Mouse (Mus musculus): ENCODE measurements around the gene B230219D22Rik. TPM values are rescaled to one million over a fixed set of nuclear protein-coding genes. Genes with fewer than 3 reads are reported as not detected.

Gene B230219D22Rik
- polyA plus RNA-seq, 1 experiment from 2014 or later, result 77.6 TPM

DNA sequence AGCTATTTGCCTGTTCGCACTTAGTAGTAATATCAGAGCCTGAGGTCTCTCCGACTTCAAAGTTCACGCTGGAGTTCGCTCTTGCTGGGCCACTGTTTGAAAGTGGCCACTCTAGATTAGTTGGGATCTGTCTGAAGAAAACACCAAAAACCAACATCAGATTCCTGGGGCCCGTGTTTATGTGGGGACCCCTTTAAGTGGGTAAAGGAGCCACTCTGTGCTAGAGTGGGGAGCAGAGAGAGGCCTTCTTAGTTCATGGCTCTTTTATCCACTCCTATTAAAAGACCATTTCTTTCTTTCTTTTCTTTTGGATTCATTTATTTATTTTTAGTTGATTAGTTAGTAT, 22.2 kb downstream of the B230219D22Rik start:
- no peaks in the 10 kb centered on the region for H3K27me3 ChIP-seq (ENCODE audit: control insufficient read depth, insufficient read depth, low read length)
- no peaks in the 10 kb centered on the region for H3K4me1 ChIP-seq (ENCODE audit: control insufficient read depth, insufficient read depth, low read length)
- H3K9me3 ChIP-seq (ENCODE audit: control insufficient read depth, low read length), result no peaks in the 10 kb centered on the region
- H3K4me2 ChIP-seq (replicated peaks; ENCODE audit: low read depth, low read length), result peak overlapping the region; percentile 50
- WGBS, result 4% methylated on average over 5 of the region's 5 CpGs
- H3K36me3 ChIP-seq (ENCODE audit: control insufficient read depth, insufficient read depth, low read length), result peaks cover 9% of the 10 kb centered on the region; the same call in 1 of the 2 replicates
- peak overlapping the region; percentile 75 for H3K4me3 ChIP-seq (ENCODE audit: low read length)
- peak overlapping the region; percentile 60; the same call in 1 of the 2 replicates for H3K27ac ChIP-seq (ENCODE audit: low read depth, low read length)
- H3K9ac ChIP-seq (ENCODE audit: low read depth, low read length), result peak overlapping the region; percentile 84
- ATAC-seq (ENCODE audit: low FRiP score, low TSS enrichment), result no peak

DNA sequence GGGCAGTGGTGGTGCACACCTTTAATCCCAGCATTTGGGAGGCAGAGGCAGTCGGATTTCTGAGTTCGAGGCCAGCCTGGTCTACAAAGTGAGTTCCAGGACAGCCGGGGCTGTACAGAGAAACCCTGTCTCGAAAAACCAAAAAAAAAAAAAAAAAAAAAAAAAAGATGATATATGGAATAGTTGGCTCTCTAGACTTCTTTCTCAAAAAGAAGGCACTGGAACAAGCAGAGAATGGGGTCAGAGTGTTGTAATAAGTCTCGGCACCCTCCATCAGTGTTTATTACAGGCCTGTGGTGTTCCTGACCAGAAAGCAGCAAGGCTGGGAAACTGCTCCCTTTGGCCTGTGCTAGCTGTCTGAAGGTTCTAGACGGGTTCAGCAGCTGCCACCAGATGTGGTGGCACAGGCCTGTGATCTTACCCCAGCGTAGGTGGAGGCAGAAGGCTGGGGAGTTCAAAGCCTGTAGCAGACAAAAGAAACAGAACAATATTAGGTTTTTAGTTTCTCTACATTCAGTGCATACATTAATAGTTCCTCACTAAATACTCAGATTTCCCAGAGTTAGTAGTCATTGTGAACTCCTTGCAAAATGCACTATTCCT, 23.1 kb downstream of the B230219D22Rik start:
- H3K4me3 ChIP-seq (ENCODE audit: low read length), result no peak overlapping the region
- H3K27ac ChIP-seq (ENCODE audit: low read depth, low read length), result no peak overlapping the region
- WGBS, result 78% methylated on average over 5 of the region's 7 CpGs
- no peaks in the 10 kb centered on the region for H3K4me1 ChIP-seq (ENCODE audit: control insufficient read depth, insufficient read depth, low read length)
- no peaks in the 10 kb centered on the region for H3K27me3 ChIP-seq (ENCODE audit: control insufficient read depth, insufficient read depth, low read length)
- no peaks in the 10 kb centered on the region for H3K9me3 ChIP-seq (ENCODE audit: control insufficient read depth, low read length)
- peak overlapping the region; percentile 37; the same call in 1 of the 2 replicates for H3K9ac ChIP-seq (ENCODE audit: low read depth, low read length)
- peaks cover 11% of the 10 kb centered on the region; the same call in 1 of the 2 replicates for H3K36me3 ChIP-seq (ENCODE audit: control insufficient read depth, insufficient read depth, low read length)
- no peak overlapping the region for H3K4me2 ChIP-seq (replicated peaks; ENCODE audit: low read depth, low read length)
- ATAC-seq (ENCODE audit: low FRiP score, low TSS enrichment), result no peak

DNA sequence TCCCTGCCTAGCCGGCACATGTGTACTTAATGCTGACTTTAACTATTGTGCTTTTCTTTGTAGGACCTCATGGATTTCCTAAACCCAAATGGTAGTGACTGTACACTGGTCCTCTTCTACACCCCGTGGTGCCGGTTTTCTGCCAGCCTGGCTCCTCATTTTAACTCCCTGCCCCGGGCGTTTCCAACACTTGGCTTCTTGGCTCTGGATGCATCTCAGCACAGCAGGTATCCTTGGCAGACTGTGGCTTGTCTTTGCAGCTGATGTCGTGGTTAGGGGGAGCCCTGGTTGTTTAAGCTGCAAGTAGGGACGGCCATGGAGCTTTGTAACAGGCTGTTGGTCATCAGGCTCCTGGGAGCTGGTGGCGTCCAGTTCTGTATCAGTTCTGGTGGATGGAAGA, 28.6 kb downstream of the B230219D22Rik start:
- no peak overlapping the region for H3K4me3 ChIP-seq (ENCODE audit: low read length)
- peaks cover 34% of the 10 kb centered on the region for H3K36me3 ChIP-seq (ENCODE audit: control insufficient read depth, insufficient read depth, low read length)
- ATAC-seq (ENCODE audit: low FRiP score, low TSS enrichment), result no peak
- no peaks in the 10 kb centered on the region for H3K9me3 ChIP-seq (ENCODE audit: control insufficient read depth, low read length)
- H3K4me1 ChIP-seq (ENCODE audit: control insufficient read depth, insufficient read depth, low read length), result no peaks in the 10 kb centered on the region
- no peak overlapping the region for H3K4me2 ChIP-seq (replicated peaks; ENCODE audit: low read depth, low read length)
- H3K27me3 ChIP-seq (ENCODE audit: control insufficient read depth, insufficient read depth, low read length), result no peaks in the 10 kb centered on the region
- H3K9ac ChIP-seq (ENCODE audit: low read depth, low read length), result no peak overlapping the region
- H3K27ac ChIP-seq (ENCODE audit: low read depth, low read length), result no peak overlapping the region
- WGBS, result 85% methylated on average over 8 of the region's 8 CpGs

DNA sequence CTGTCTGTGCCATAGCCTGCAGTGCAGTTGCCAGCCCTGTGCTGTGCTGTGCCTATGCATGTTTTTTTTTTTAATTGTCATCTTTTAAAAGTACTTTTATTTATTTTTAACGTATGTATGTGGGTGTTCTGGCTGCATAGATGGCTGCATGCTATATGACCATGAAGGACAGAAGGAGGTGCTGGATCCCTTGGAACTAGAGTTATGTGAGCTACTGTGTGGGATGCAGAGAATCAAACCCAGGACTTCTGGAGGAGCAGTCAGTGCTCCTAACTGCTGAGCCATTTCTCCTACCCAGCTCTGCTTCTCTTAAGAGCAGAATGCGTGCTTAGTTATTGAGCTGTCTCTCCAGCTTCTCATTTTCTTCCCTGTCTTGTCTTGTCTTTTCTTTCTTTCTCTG, 29.1 kb downstream of the B230219D22Rik start:
- H3K36me3 ChIP-seq (ENCODE audit: control insufficient read depth, insufficient read depth, low read length), result peaks cover 34% of the 10 kb centered on the region
- 95% methylated on average over 2 of the region's 2 CpGs for WGBS
- H3K4me2 ChIP-seq (replicated peaks; ENCODE audit: low read depth, low read length), result no peak overlapping the region
- H3K4me1 ChIP-seq (ENCODE audit: control insufficient read depth, insufficient read depth, low read length), result no peaks in the 10 kb centered on the region
- no peak overlapping the region for H3K4me3 ChIP-seq (ENCODE audit: low read length)
- H3K9me3 ChIP-seq (ENCODE audit: control insufficient read depth, low read length), result no peaks in the 10 kb centered on the region
- ATAC-seq (ENCODE audit: low FRiP score, low TSS enrichment), result no peak
- H3K27me3 ChIP-seq (ENCODE audit: control insufficient read depth, insufficient read depth, low read length), result no peaks in the 10 kb centered on the region
- no peak overlapping the region for H3K9ac ChIP-seq (ENCODE audit: low read depth, low read length)
- H3K27ac ChIP-seq (ENCODE audit: low read depth, low read length), result no peak overlapping the region

DNA sequence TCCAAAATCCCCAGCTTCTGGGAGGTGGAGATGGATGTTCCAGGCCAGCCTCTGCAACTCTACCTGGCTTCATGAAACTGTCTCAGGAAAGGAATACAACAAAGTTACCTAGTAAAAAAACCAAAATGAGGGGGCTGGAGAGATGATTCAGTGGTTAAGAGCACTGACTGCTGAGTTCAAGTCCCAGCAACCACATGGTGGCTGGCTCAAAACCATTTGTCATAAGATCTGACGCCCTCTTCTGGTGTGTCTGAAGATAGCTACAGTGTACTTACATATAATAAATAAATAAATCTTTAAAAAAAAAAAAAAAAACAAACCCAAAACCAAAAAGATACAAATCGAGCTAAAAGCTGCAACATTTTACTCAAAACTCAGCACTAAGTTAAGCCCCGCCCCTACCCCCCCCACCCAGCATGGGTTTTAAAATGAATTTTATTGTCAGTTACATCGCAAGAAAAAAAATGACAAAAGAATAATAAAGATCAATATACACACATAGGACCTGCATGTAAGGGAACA, 33.7 kb downstream of the B230219D22Rik start:
- Histone ChIP-seq H3K27me3 (ENCODE audit: control insufficient read depth, insufficient read depth, low read length) (no peaks in the 10 kb centered on the region), H3K27ac (ENCODE audit: low read depth, low read length) (peak overlapping the region; percentile 97), H3K36me3 (ENCODE audit: control insufficient read depth, insufficient read depth, low read length) (peaks cover 17% of the 10 kb centered on the region), H3K4me2 (replicated peaks; ENCODE audit: low read depth, low read length) (peak overlapping the region; percentile 64), H3K4me3 (ENCODE audit: low read length) (peak overlapping the region; percentile 70), H3K9me3 (ENCODE audit: control insufficient read depth, low read length) (no peaks in the 10 kb centered on the region), H3K4me1 (ENCODE audit: control insufficient read depth, insufficient read depth, low read length) (no peaks in the 10 kb centered on the region), H3K9ac (ENCODE audit: low read depth, low read length) (peak overlapping the region; percentile 83)
- WGBS, result 5% methylated on average over 4 of the region's 4 CpGs
- no peak for ATAC-seq (ENCODE audit: low FRiP score, low TSS enrichment)

DNA sequence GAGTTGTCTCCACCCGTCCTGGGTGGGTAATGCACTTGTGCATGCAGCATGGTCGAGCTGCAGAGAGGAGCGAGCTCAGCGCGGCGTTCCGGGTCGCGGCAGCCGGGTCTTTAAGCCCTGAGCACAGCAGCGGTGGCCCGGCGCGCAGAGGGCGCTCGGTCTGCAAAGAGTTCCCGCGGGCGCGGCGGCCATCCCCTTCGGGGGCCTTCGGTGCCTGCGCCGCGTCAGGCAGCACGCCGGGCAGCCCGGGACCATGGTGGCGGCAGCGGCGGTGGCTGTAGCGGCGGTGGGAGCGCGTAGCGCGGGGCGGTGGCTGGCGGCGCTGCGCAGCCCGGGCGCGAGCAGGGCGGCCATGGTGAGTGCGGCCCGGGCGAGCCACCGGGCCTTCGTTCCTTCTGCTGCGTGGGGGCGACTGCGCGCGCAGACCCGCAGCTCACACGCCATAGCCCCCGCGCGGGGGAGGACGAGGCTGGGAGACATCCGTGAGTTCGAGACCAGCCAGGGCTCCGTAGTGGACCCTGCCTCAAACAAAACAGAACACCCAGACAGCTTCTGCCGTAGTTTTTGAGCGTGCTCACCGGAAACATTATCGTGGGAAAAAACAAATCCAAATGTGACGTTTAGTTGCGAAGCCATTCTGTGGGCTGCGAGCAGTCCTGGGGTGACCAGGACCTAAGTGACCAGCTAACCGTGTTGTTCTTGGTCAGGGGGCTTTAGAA, 34.4 kb downstream of the B230219D22Rik start, which contains the start of gene Pcbd2:
Gene Pcbd2, plus strand, starts transcription at position 249 of the 719 bp plus-strand sequence.
- Histone ChIP-seq H3K9ac (ENCODE audit: low read depth, low read length) (peak within 1 kb of the TSS; percentile 83), H3K27ac (ENCODE audit: low read depth, low read length) (peak within 1 kb of the TSS; percentile 97), H3K4me2 (replicated peaks; ENCODE audit: low read depth, low read length) (peak within 1 kb of the TSS; percentile 64), H3K9me3 (ENCODE audit: control insufficient read depth, low read length) (no peaks in the 10 kb centered on the region), H3K4me1 (ENCODE audit: control insufficient read depth, insufficient read depth, low read length) (no peaks in the 10 kb centered on the region), H3K4me3 (ENCODE audit: low read length) (peak within 1 kb of the TSS; percentile 70), H3K36me3 (ENCODE audit: control insufficient read depth, insufficient read depth, low read length) (peaks cover 15% of the 10 kb centered on the region; the same call in 1 of the 2 replicates), H3K27me3 (ENCODE audit: control insufficient read depth, insufficient read depth, low read length) (no peaks in the 10 kb centered on the region)
- under 1% methylated on average over 71 of the region's 73 CpGs for WGBS
- ATAC-seq (ENCODE audit: low FRiP score, low TSS enrichment), result peak; percentile 86

DNA sequence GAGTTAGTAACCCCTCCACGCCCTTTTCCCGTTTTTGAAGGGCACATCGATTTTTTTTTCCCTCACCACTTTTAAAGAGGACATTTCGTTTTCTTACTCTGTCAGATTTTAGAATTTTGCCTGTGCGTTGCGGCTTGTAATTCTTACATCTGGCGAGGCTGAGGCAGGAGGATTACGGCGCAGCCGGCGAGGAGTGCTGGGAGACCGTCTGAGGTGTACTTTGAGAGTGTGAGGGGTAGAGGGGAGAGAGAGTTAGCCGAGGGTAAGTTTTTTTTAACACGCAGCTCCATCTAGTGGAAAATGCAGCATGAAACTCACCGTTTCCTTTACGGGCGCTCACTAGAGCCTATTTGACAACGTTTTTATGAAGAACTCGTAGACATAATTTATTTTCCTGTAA, 34.9 kb downstream of the B230219D22Rik start:
- H3K27ac ChIP-seq (ENCODE audit: low read depth, low read length), result peak overlapping the region; percentile 97
- H3K36me3 ChIP-seq (ENCODE audit: control insufficient read depth, insufficient read depth, low read length), result peaks cover 13% of the 10 kb centered on the region; the same call in 1 of the 2 replicates
- peak; percentile 78 for ATAC-seq (ENCODE audit: low FRiP score, low TSS enrichment)
- no peaks in the 10 kb centered on the region for H3K4me1 ChIP-seq (ENCODE audit: control insufficient read depth, insufficient read depth, low read length)
- H3K27me3 ChIP-seq (ENCODE audit: control insufficient read depth, insufficient read depth, low read length), result no peaks in the 10 kb centered on the region
- H3K4me2 ChIP-seq (replicated peaks; ENCODE audit: low read depth, low read length), result peak overlapping the region; percentile 64
- WGBS, result 3% methylated on average over 19 of the region's 19 CpGs
- peak overlapping the region; percentile 70 for H3K4me3 ChIP-seq (ENCODE audit: low read length)
- H3K9ac ChIP-seq (ENCODE audit: low read depth, low read length), result peak overlapping the region; percentile 83
- H3K9me3 ChIP-seq (ENCODE audit: control insufficient read depth, low read length), result no peaks in the 10 kb centered on the region

DNA sequence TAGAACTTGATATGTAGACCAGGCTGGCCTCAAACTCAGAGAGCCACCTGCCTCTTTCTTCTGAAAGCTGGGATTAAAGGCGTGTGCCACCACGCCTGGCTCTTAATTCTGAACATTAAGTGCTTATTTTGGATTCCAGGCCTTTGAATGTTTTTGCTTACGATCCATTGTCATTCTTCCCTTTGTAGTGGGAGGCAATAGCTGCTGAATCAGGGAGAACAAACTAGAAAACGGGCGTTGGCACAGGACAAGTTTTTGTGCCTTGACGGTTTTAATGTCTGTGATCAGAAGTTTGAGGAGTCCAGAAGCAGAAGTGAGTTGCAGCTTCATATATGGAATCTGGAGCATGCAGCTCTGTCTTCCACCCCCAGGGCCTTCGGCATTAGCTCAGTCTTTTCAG, 37.8 kb downstream of the B230219D22Rik start:
- no peaks in the 10 kb centered on the region for H3K4me1 ChIP-seq (ENCODE audit: control insufficient read depth, insufficient read depth, low read length)
- no peak overlapping the region for H3K4me2 ChIP-seq (replicated peaks; ENCODE audit: low read depth, low read length)
- H3K9ac ChIP-seq (ENCODE audit: low read depth, low read length), result no peak overlapping the region
- ATAC-seq (ENCODE audit: low FRiP score, low TSS enrichment), result no peak
- H3K36me3 ChIP-seq (ENCODE audit: control insufficient read depth, insufficient read depth, low read length), result peaks cover 1% of the 10 kb centered on the region; the same call in 1 of the 2 replicates
- H3K4me3 ChIP-seq (ENCODE audit: low read length), result no peak overlapping the region
- WGBS, result 87% methylated on average over 7 of the region's 7 CpGs
- H3K9me3 ChIP-seq (ENCODE audit: control insufficient read depth, low read length), result no peaks in the 10 kb centered on the region
- H3K27me3 ChIP-seq (ENCODE audit: control insufficient read depth, insufficient read depth, low read length), result no peaks in the 10 kb centered on the region
- no peak overlapping the region for H3K27ac ChIP-seq (ENCODE audit: low read depth, low read length)

DNA sequence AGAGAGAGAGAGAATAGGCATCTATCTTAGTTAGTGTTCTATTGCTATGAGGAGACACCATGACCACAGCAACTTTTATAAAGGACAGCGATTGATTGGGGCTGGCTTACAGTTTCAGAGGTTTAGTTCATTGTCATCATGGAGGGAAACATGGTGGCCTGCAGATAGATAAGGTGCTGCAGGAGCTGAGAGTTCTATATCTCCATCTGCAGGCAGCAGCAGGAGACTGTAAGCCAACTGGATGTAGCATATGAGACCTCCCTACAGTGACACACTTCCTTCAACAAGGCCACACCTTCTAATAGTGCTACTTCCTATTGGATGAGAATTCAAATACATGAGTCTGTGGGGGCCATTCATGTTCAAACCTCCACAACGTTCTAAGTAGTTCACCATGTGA, 39.2 kb downstream of the B230219D22Rik start:
- 83% methylated on average over 2 of the region's 2 CpGs for WGBS
- no peak overlapping the region for H3K4me2 ChIP-seq (replicated peaks; ENCODE audit: low read depth, low read length)
- no peak overlapping the region for H3K9ac ChIP-seq (ENCODE audit: low read depth, low read length)
- H3K36me3 ChIP-seq (ENCODE audit: control insufficient read depth, insufficient read depth, low read length), result no peaks in the 10 kb centered on the region
- H3K9me3 ChIP-seq (ENCODE audit: control insufficient read depth, low read length), result no peaks in the 10 kb centered on the region
- H3K4me1 ChIP-seq (ENCODE audit: control insufficient read depth, insufficient read depth, low read length), result no peaks in the 10 kb centered on the region
- H3K4me3 ChIP-seq (ENCODE audit: low read length), result no peak overlapping the region
- no peaks in the 10 kb centered on the region for H3K27me3 ChIP-seq (ENCODE audit: control insufficient read depth, insufficient read depth, low read length)
- H3K27ac ChIP-seq (ENCODE audit: low read depth, low read length), result no peak overlapping the region
- ATAC-seq (ENCODE audit: low FRiP score, low TSS enrichment), result no peak
